8 mouse cellular contexts compared by ENCODE assay signal in genomic region chr9:45042056-45042720, GRCm38 (mm10). TPM values are rescaled to one million over a fixed set of nuclear protein-coding genes. Genes with fewer than 3 reads are reported as not detected.
DNase-seq lines count a peak whose midpoint lies in the region; ATAC-seq and TF ChIP-seq lines count a peak whose summit lies in the region.

No protein-coding gene starts in this region.

- TF ChIP-seq CTCF in cerebellum, adult 2 months (IDR thresholded peaks at IDR 0.05; ENCODE audit: borderline replicate concordance, insufficient read depth, low read depth, low read length) = no peak

- H3K27ac ChIP-seq in cerebellum, adult 2 months (ENCODE audit: insufficient read depth, low read length) = no peak overlapping the region
- no peak overlapping the region for H3K27ac ChIP-seq in heart, embryonic 16.5 days (ENCODE audit: low read length)
- no peak overlapping the region for H3K27ac ChIP-seq in neural tube, embryonic 12.5 days

- no peak for TF ChIP-seq POLR2A in cerebellum, adult 2 months (IDR thresholded peaks at IDR 0.05; ENCODE audit: borderline replicate concordance, insufficient read depth, low read length)

- intact Hi-C loops in left cerebral cortex, postnatal 36 days (cut with DNase I) = no loop called here

- H3K4me2 ChIP-seq in heart, embryonic 16.5 days (ENCODE audit: low read depth, low read length) = peak overlapping the region; percentile 60
- peak overlapping the region; percentile 40 for H3K4me2 ChIP-seq in neural tube, embryonic 12.5 days (replicated peaks)

- H3K9ac ChIP-seq in heart, embryonic 16.5 days (ENCODE audit: low read length) = no peak overlapping the region; the same call in 1 of the 2 replicates
- no peak overlapping the region for H3K9ac ChIP-seq in neural tube, embryonic 12.5 days

- peaks cover 4% of the 10 kb centered on the region; the same call in 1 of the 2 replicates for H3K27me3 ChIP-seq in cerebellum, adult 2 months (ENCODE audit: control insufficient read depth, insufficient read depth, low read length)
- peaks cover 48% of the 10 kb centered on the region for H3K27me3 ChIP-seq in heart, embryonic 16.5 days (ENCODE audit: control insufficient read depth, insufficient read depth, low read length)
- peaks cover 45% of the 10 kb centered on the region for H3K27me3 ChIP-seq in neural tube, embryonic 12.5 days (replicated peaks)

- ATAC-seq in heart, embryonic 16.5 days (replicated peaks; ENCODE audit: extremely low read depth, insufficient read depth, low FRiP score) = peak; percentile 70
- ATAC-seq in neural tube, embryonic 12.5 days (ENCODE audit: low FRiP score, low read depth) = no peak

- H3K9me3 ChIP-seq in heart, embryonic 16.5 days (replicated peaks; ENCODE audit: control insufficient read depth, low read length) = no peaks in the 10 kb centered on the region
- no peaks in the 10 kb centered on the region for H3K9me3 ChIP-seq in neural tube, embryonic 12.5 days

- peak; percentile 23 to 38 for DNase-seq in cerebellum, adult 2 months
- DNase-seq in cerebellum, adult 9-10 months = no peak
- peak; percentile 80 for DNase-seq in adrenal gland, adult 2 months
- peak; percentile 78 to 88 for DNase-seq in kidney, postnatal 4 days
- DNase-seq in spleen, postnatal 10 days (ENCODE audit: low spot score in 2 of 2) = no peak
- no peak for DNase-seq in left cerebral cortex, postnatal 36 days (ENCODE audit: low spot score in 2 of 2)

- no peaks in the 10 kb centered on the region for H3K36me3 ChIP-seq in heart, embryonic 16.5 days (ENCODE audit: control insufficient read depth, insufficient read depth)
- no peaks in the 10 kb centered on the region for H3K36me3 ChIP-seq in neural tube, embryonic 12.5 days

- H3K4me1 ChIP-seq in cerebellum, adult 2 months (ENCODE audit: control insufficient read depth, insufficient read depth, low read length) = 0 out of 2 replicates have a peak, but pooled peaks cover 2% of the 10 kb centered on the region
- H3K4me1 ChIP-seq in heart, embryonic 16.5 days (ENCODE audit: control insufficient read depth, insufficient read depth, low read length) = peaks cover 10% of the 10 kb centered on the region
- H3K4me1 ChIP-seq in neural tube, embryonic 12.5 days = 0 out of 2 replicates have a peak, but pooled peaks cover 5% of the 10 kb centered on the region

- 10% methylated on average over 20 of the region's 20 CpGs for WGBS in cerebellum, adult 2 months
- 2% methylated on average over 19 of the region's 20 CpGs for WGBS in heart, embryonic 16.5 days
- WGBS in neural tube, embryonic 12.5 days = 3% methylated on average over 20 of the region's 20 CpGs

- H3K4me3 ChIP-seq in cerebellum, adult 2 months (replicated peaks; ENCODE audit: insufficient read depth, low read depth, low read length) = peak overlapping the region; percentile 14
- H3K4me3 ChIP-seq in heart, embryonic 16.5 days (ENCODE audit: low read length) = peak overlapping the region; percentile 43
- H3K4me3 ChIP-seq in neural tube, embryonic 12.5 days = no peak overlapping the region; the same call in 1 of the 2 replicates

RNA-seq across cellular contexts. Expression of gene Mpzl2, which starts 2.6 kb away (rescaled TPM):
- 1.1 and 2.4 TPM in 2 replicates for polyA plus RNA-seq in cerebellum, adult 2 months (2012; rRNA removed)
- total RNA-seq in adrenal gland, adult 2 months (2021) = 10 to 100 TPM in 1 of 2 experiments, 1 to 10 TPM in 1; 9.2 to 12.5 TPM
- 3.7 and 4.9 TPM in 2 replicates for polyA plus RNA-seq in adrenal gland, adult 2 months (2012; rRNA removed)
- polyA plus RNA-seq in heart, embryonic 16.5 days (2015; fragmentation: Nextera tagmentation; extraction: Ambion mirVana) = 4.2 and 6.1 TPM in 2 replicates
- 1.6 and 1.8 TPM in 2 replicates for polyA plus RNA-seq in neural tube, embryonic 12.5 days (2016; fragmentation: Nextera tagmentation; extraction: Ambion mirVana)
- total RNA-seq in left cerebral cortex, postnatal 36 days (2021) = 1 to 10 TPM in 1 of 2 experiments, under 1 TPM in 1; 0.84 to 1.4 TPM

RNA-seq across cellular contexts. Expression of gene Mpzl3, which starts 12.8 kb away (rescaled TPM):
- 7.4 and 8.3 TPM in 2 replicates for polyA plus RNA-seq in cerebellum, adult 2 months (2012; rRNA removed)
- total RNA-seq in adrenal gland, adult 2 months (2021) = 10 to 100 TPM in 1 of 2 experiments, 1 to 10 TPM in 1; 6.2 to 13.3 TPM
- polyA plus RNA-seq in adrenal gland, adult 2 months (2012; rRNA removed) = 0.99 and 1.3 TPM in 2 replicates
- polyA plus RNA-seq in heart, embryonic 16.5 days (2015; fragmentation: Nextera tagmentation; extraction: Ambion mirVana) = 1.5 and 1.9 TPM in 2 replicates
- polyA plus RNA-seq in neural tube, embryonic 12.5 days (2016; fragmentation: Nextera tagmentation; extraction: Ambion mirVana) = 1.9 and 2.2 TPM in 2 replicates
- total RNA-seq in left cerebral cortex, postnatal 36 days (2021) = 1 to 10 TPM; 4.3 to 4.6 TPM

RNA-seq across cellular contexts. Expression of gene Cd3e, which starts 32.8 kb away (rescaled TPM):
- polyA plus RNA-seq in cerebellum, adult 2 months (2012; rRNA removed) = 0.05 and 0.27 TPM in 2 replicates
- total RNA-seq in adrenal gland, adult 2 months (2021) = 1 to 10 TPM in 1 of 2 experiments, under 1 TPM in 1; 0.55 to 1.5 TPM
- 0.34 and 0.42 TPM in 2 replicates for polyA plus RNA-seq in adrenal gland, adult 2 months (2012; rRNA removed)
- 25.0 and 71.7 TPM in 2 replicates for polyA plus RNA-seq in heart, embryonic 16.5 days (2015; fragmentation: Nextera tagmentation; extraction: Ambion mirVana)
- polyA plus RNA-seq in neural tube, embryonic 12.5 days (2016; fragmentation: Nextera tagmentation; extraction: Ambion mirVana) = not detected in 2 replicates
- not detected for total RNA-seq in left cerebral cortex, postnatal 36 days (2021)

RNA-seq across cellular contexts. Expression of gene Jaml, which starts 36.8 kb away (rescaled TPM):
- polyA plus RNA-seq in cerebellum, adult 2 months (2012; rRNA removed) = 3.8 and 4.2 TPM in 2 replicates
- 1 to 10 TPM; 1.0 to 2.9 TPM for total RNA-seq in adrenal gland, adult 2 months (2021)
- 0.06 and 0.08 TPM in 2 replicates for polyA plus RNA-seq in adrenal gland, adult 2 months (2012; rRNA removed)
- polyA plus RNA-seq in heart, embryonic 16.5 days (2015; fragmentation: Nextera tagmentation; extraction: Ambion mirVana) = 0.41 and 0.87 TPM in 2 replicates
- polyA plus RNA-seq in neural tube, embryonic 12.5 days (2016; fragmentation: Nextera tagmentation; extraction: Ambion mirVana) = 0.10 and 0.49 TPM in 2 replicates
- under 1 TPM; 0.62 to 0.63 TPM for total RNA-seq in left cerebral cortex, postnatal 36 days (2021)

Comparison
In these comparisons a context has a peak if more than half of its experiments do, and no peak if none do; other contexts are left out.
1. DNase-seq: peak in cerebellum, adult 2 months (2 of 2), adrenal gland, adult 2 months (single experiment) and kidney, postnatal 4 days (2 of 2); none in cerebellum, adult 9-10 months (single experiment), spleen, postnatal 10 days (0 of 2) and left cerebral cortex, postnatal 36 days (0 of 2).
2. RNA of gene Cd3e, which starts 32.8 kb away (polyA plus RNA-seq): 25.0 to 71.7 TPM in heart, embryonic 16.5 days; 0.34 to 0.42 TPM in adrenal gland, adult 2 months, not detected in neural tube, embryonic 12.5 days and 0.05 to 0.27 TPM in cerebellum, adult 2 months; every median in the first group is over 10 times any median in the second.